Mouse (Mus musculus): Measurements from ENCODE around the gene Rnf7. TPM values are rescaled to one million over a fixed set of nuclear protein-coding genes. Genes with fewer than 3 reads are reported as not detected.
"Not testable (repeated sequence)": the region's sequence is repeated elsewhere in the genome, so short reads cannot be mapped to it uniquely, and the experiment has no call there.

The Rnf7 gene
- polyA plus RNA-seq, 1 experiment: 261 TPM

DNA sequence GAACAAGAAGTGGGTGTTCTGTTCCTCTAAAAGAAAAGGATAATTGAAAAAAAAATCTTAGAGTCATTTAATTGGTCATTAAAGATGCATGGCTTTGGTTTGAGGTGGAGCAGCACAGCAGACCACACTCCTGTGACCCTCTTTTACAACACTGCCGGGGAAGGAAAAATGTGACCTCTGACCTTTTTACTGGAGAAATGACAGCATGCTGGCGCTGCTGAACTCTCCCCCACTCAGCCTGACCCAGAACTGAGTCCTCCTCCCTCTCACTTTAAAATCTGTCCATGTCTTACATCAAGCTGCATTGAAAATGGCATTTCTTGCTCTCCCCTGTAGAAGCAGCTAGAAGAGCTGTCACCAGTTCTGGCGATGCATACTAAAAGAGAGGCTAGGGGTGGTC is 14.7 kb upstream of the Rnf7 start:
- peak; percentile 25 for DNase-seq
- no peak for TF ChIP-seq CTCF (conservative IDR thresholded peaks at IDR 0.05; ENCODE audit: insufficient read depth, insufficient read length, low read depth, low read length)
- TF ChIP-seq POLR2A (IDR thresholded peaks at IDR 0.05; ENCODE audit: low read depth, low read length): no peak
- H3K4me1 ChIP-seq (ENCODE audit: control insufficient read depth, insufficient read depth, low read length): no peaks in the 10 kb centered on the region
- no peaks in the 10 kb centered on the region for H3K27me3 ChIP-seq (replicated peaks; ENCODE audit: control insufficient read depth, insufficient read depth, low read length)
- H3K27ac ChIP-seq (ENCODE audit: insufficient read depth, low read depth, low read length): no peak overlapping the region
- H3K4me3 ChIP-seq (ENCODE audit: insufficient read depth, low read depth, low read length): no peak overlapping the region
- WGBS: 22% methylated on average over 3 of the region's 3 CpGs
- H3K36me3 ChIP-seq (ENCODE audit: control insufficient read depth, insufficient read depth, low read length): no peaks in the 10 kb centered on the region

GRCm38 (mm10) chr9:96491810-96492209 is 13.3 kb upstream of the Rnf7 start:
- H3K27ac ChIP-seq (ENCODE audit: insufficient read depth, low read depth, low read length): no peak overlapping the region
- no peaks in the 10 kb centered on the region for H3K4me1 ChIP-seq (ENCODE audit: control insufficient read depth, insufficient read depth, low read length)
- no peaks in the 10 kb centered on the region for H3K27me3 ChIP-seq (replicated peaks; ENCODE audit: control insufficient read depth, insufficient read depth, low read length)
- no peaks in the 10 kb centered on the region for H3K36me3 ChIP-seq (ENCODE audit: control insufficient read depth, insufficient read depth, low read length)
- peak; percentile 31 for DNase-seq
- WGBS: 46% methylated on average over 12 of the region's 12 CpGs
- no peak overlapping the region for H3K4me3 ChIP-seq (ENCODE audit: insufficient read depth, low read depth, low read length)
- TF ChIP-seq POLR2A (IDR thresholded peaks at IDR 0.05; ENCODE audit: low read depth, low read length) (no peak), CTCF (conservative IDR thresholded peaks at IDR 0.05; ENCODE audit: insufficient read depth, insufficient read length, low read depth, low read length) (peak; percentile 75)

DNA sequence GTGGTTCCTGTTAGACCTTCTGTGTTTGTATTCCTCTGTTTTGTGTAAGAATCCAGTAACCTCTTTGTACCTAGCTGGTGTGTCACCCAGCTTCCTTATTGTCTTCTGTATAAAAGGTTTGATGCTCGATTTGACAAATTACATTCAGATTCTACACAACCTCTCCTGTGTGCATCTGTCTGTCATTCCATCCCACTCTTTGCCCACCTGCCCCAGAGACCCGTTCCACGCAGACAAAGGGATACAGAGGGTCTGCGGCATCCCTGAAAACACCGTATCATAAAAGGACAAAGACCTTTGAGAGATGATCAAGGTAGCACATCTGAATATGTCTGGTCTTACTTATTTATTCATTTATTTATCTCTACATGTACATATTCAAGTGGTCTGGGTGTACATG is 9.4 kb upstream of the Rnf7 start:
- 93% methylated on average over 5 of the region's 5 CpGs for WGBS
- H3K4me1 ChIP-seq (ENCODE audit: control insufficient read depth, insufficient read depth, low read length); H3K27me3 ChIP-seq (replicated peaks; ENCODE audit: control insufficient read depth, insufficient read depth, low read length); DNase-seq; H3K27ac ChIP-seq (ENCODE audit: insufficient read depth, low read depth, low read length); H3K36me3 ChIP-seq (ENCODE audit: control insufficient read depth, insufficient read depth, low read length); H3K4me3 ChIP-seq (ENCODE audit: insufficient read depth, low read depth, low read length): not testable (repeated sequence)

GRCm38 (mm10) chr9:96483648-96484047 is 5.2 kb upstream of the Rnf7 start:
- 58% methylated on average over 2 of the region's 2 CpGs for WGBS
- no peak overlapping the region for H3K4me3 ChIP-seq (ENCODE audit: insufficient read depth, low read depth, low read length)
- no peaks in the 10 kb centered on the region for H3K4me1 ChIP-seq (ENCODE audit: control insufficient read depth, insufficient read depth, low read length)
- no peak for DNase-seq
- no peak for TF ChIP-seq CTCF (conservative IDR thresholded peaks at IDR 0.05; ENCODE audit: insufficient read depth, insufficient read length, low read depth, low read length)
- no peak for TF ChIP-seq POLR2A (IDR thresholded peaks at IDR 0.05; ENCODE audit: low read depth, low read length)
- H3K36me3 ChIP-seq (ENCODE audit: control insufficient read depth, insufficient read depth, low read length): no peaks in the 10 kb centered on the region
- no peak overlapping the region for H3K27ac ChIP-seq (ENCODE audit: insufficient read depth, low read depth, low read length)
- no peaks in the 10 kb centered on the region for H3K27me3 ChIP-seq (replicated peaks; ENCODE audit: control insufficient read depth, insufficient read depth, low read length)

DNA sequence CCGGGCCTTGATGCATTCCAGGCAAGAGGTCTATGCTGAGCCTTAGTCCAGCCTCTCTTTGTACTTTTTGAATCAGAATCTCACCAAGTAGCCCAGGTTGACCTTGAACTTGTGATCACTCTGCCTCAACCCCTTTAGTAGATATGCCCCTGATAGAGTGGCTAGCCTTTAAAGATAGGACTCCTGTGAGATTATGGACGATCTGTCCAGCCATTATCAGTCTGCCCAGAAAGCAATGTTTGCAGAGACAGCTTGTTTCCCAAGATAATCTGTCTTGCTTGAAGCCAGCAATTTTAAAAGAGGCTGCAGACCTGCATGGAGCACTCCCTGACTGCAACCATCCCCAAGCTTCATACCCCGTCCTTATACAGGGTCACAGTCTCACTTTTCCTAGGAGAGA is 4.6 kb upstream of the Rnf7 start:
- no peak overlapping the region for H3K27ac ChIP-seq (ENCODE audit: insufficient read depth, low read depth, low read length)
- no peak overlapping the region for H3K4me3 ChIP-seq (ENCODE audit: insufficient read depth, low read depth, low read length)
- no peaks in the 10 kb centered on the region for H3K27me3 ChIP-seq (replicated peaks; ENCODE audit: control insufficient read depth, insufficient read depth, low read length)
- DNase-seq: no peak
- WGBS: 72% methylated on average over 3 of the region's 3 CpGs
- H3K36me3 ChIP-seq (ENCODE audit: control insufficient read depth, insufficient read depth, low read length): no peaks in the 10 kb centered on the region
- no peaks in the 10 kb centered on the region for H3K4me1 ChIP-seq (ENCODE audit: control insufficient read depth, insufficient read depth, low read length)
- TF ChIP-seq POLR2A (IDR thresholded peaks at IDR 0.05; ENCODE audit: low read depth, low read length) (no peak), CTCF (conservative IDR thresholded peaks at IDR 0.05; ENCODE audit: insufficient read depth, insufficient read length, low read depth, low read length) (no peak)

DNA sequence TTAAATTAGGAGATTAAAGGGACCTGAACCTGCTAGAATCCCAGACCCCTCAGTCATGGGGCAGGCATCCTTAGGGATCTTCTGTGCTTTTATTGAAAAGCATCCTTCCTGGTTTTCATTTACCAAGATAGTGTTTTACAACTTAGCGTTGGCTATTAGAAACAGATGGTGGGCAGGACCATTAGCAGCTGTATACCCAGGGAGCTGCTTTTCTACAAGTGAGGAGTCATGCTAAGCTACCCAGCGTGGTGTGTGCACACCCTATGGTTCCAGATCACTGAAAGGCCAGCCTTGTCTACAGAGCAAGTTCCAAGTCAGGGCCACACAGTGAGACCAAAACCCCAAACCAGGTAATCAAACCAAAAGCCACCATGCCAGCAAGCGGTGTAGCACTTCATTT is 6.1 kb downstream of the Rnf7 start:
- H3K27me3 ChIP-seq (replicated peaks; ENCODE audit: control insufficient read depth, insufficient read depth, low read length): no peaks in the 10 kb centered on the region
- DNase-seq: no peak
- TF ChIP-seq CTCF (conservative IDR thresholded peaks at IDR 0.05; ENCODE audit: insufficient read depth, insufficient read length, low read depth, low read length) (no peak), POLR2A (IDR thresholded peaks at IDR 0.05; ENCODE audit: low read depth, low read length) (no peak)
- H3K4me3 ChIP-seq (ENCODE audit: insufficient read depth, low read depth, low read length): no peak overlapping the region
- no peaks in the 10 kb centered on the region for H3K36me3 ChIP-seq (ENCODE audit: control insufficient read depth, insufficient read depth, low read length)
- peaks cover 1% of the 10 kb centered on the region; the same call in 1 of the 2 replicates for H3K4me1 ChIP-seq (ENCODE audit: control insufficient read depth, insufficient read depth, low read length)
- no peak overlapping the region for H3K27ac ChIP-seq (ENCODE audit: insufficient read depth, low read depth, low read length)
- 84% methylated on average over 3 of the region's 3 CpGs for WGBS

DNA sequence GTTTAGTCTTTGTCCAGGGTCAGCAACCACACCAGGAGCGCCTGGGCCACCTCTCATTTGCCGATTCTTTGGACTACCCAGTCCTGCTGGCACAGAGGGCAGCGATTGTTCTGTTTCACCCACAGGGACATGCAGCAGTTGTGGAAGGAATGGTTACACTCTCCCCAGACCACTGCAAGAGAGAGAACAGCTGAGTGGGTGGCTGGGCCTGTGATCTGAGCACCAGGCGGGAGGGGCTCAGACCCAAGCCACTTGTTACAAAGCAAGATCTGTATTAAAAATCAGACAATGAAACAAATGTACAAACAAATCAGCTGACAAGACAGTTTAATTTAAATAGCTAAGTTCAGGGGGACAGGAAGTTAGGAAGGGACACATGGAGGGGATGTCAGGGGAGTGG is 6.8 kb downstream of the Rnf7 start:
- not testable (repeated sequence) for H3K27ac ChIP-seq (ENCODE audit: insufficient read depth, low read depth, low read length); H3K36me3 ChIP-seq (ENCODE audit: control insufficient read depth, insufficient read depth, low read length); H3K27me3 ChIP-seq (replicated peaks; ENCODE audit: control insufficient read depth, insufficient read depth, low read length); H3K4me1 ChIP-seq (ENCODE audit: control insufficient read depth, insufficient read depth, low read length); H3K4me3 ChIP-seq (ENCODE audit: insufficient read depth, low read depth, low read length); DNase-seq
- WGBS: 84% methylated on average over 4 of the region's 4 CpGs

GRCm38 (mm10) chr9:96470266-96470974 is 8.1 kb downstream of the Rnf7 start:
- Histone ChIP-seq H3K27ac (ENCODE audit: insufficient read depth, low read depth, low read length) (no peak overlapping the region), H3K36me3 (ENCODE audit: control insufficient read depth, insufficient read depth, low read length) (no peaks in the 10 kb centered on the region), H3K4me3 (ENCODE audit: insufficient read depth, low read depth, low read length) (no peak overlapping the region), H3K27me3 (replicated peaks; ENCODE audit: control insufficient read depth, insufficient read depth, low read length) (no peaks in the 10 kb centered on the region), H3K4me1 (ENCODE audit: control insufficient read depth, insufficient read depth, low read length) (no peaks in the 10 kb centered on the region)
- no peak for DNase-seq
- 93% methylated on average over 8 of the region's 8 CpGs for WGBS
- TF ChIP-seq CTCF (conservative IDR thresholded peaks at IDR 0.05; ENCODE audit: insufficient read depth, insufficient read length, low read depth, low read length) (no peak), POLR2A (IDR thresholded peaks at IDR 0.05; ENCODE audit: low read depth, low read length) (no peak)

All from kidney, adult 2 months (tissue).